Mouse (Mus musculus) embryonic facial prominence, embryonic 11.5 days (tissue): ENCODE results near the gene Adgrl2. TPM values are rescaled to one million over a fixed set of nuclear protein-coding genes. Genes with fewer than 3 reads are reported as not detected.

Source experiments
- ATAC-seq: fragments of 200-750 bp; cut with Nextera tagmentation; replicated peaks from 2 replicates; pipeline ENCODE4 v1.8.0; 2017; ENCODE audit warnings: low read depth; ENCODE audit not compliant: insufficient number of reproducible peaks, low FRiP score, low TSS enrichment
- DNase-seq: peaks from one replicate; pipeline ENCODE4 v3.0.0-alpha.2; 2015; ENCODE audit warnings: low spot score
- H3K27ac ChIP-seq: fragments of 300-500 bp; sonication (generic); replicated peaks from 2 replicates; pipeline ENCODE4 v1.5.1; 2014; ENCODE audit warnings: mild to moderate bottlenecking, low read depth, low read length, control low read depth
- H3K27me3 ChIP-seq: fragments of 300-500 bp; sonication (generic); 2 replicates; pipeline ENCODE4 v1.6.1; 2014; ENCODE audit warnings: mild to moderate bottlenecking, low read length, moderate library complexity, mixed read lengths; ENCODE audit not compliant: control insufficient read depth, insufficient read depth
- H3K36me3 ChIP-seq: fragments of 300-500 bp; sonication (generic); replicated peaks from 2 replicates; pipeline ENCODE4 v1.6.1; 2014; ENCODE audit warnings: low read depth, mild to moderate bottlenecking, low read length, moderate library complexity, mixed read lengths; ENCODE audit not compliant: control insufficient read depth, insufficient read depth
- H3K4me1 ChIP-seq: fragments of 300-500 bp; sonication (generic); 2 replicates; pipeline ENCODE4 v1.6.1; 2014; ENCODE audit warnings: low read length, mixed read lengths; ENCODE audit not compliant: control insufficient read depth, insufficient read depth
- H3K4me2 ChIP-seq: fragments of 300-500 bp; sonication (generic); 2 replicates; pipeline ENCODE4 v1.6.1; 2014; ENCODE audit warnings: low read depth, mild to moderate bottlenecking, control low read depth, low read length, moderate library complexity
- H3K4me3 ChIP-seq: fragments of 300-500 bp; sonication (generic); 2 replicates; pipeline ENCODE4 v1.5.1; 2014; ENCODE audit warnings: low read depth, low read length, control low read depth
- H3K9ac ChIP-seq: fragments of 300-500 bp; sonication (generic); replicated peaks from 2 replicates; pipeline ENCODE4 v1.6.1; 2014; ENCODE audit warnings: mild to moderate bottlenecking, control low read depth, low read length
- H3K9me3 ChIP-seq: fragments of 300-500 bp; sonication (generic); replicated peaks from 2 replicates; pipeline ENCODE4 v1.6.1; 2016; ENCODE audit warnings: mild to moderate bottlenecking, low read length, inconsistent platforms, mixed read lengths; ENCODE audit not compliant: control insufficient read depth
- WGBS: fragments of 180-500 bp; shearing (Covaris S2); extraction: QIAGEN DNeasy Blood & Tissue Kit; methylation state at CpG from one replicate; pipeline ENCODE4 v1.1.7; 2014; 5-methylcytosine and 5-hydroxymethylcytosine counted together
- polyA plus RNA-seq: library from polyadenylated mRNA; unstranded; fragments of >200 nt; fragmentation: Nextera tagmentation; extraction: Ambion mirVana; gene quantifications from 2 replicates; pipeline ENCODE4 v1.2.1, GENCODE M21; 2014

Adgrl2 gene
- polyA plus RNA-seq, 1 experiment from 2014 or later: 113 TPM

- no peak overlapping the region for H3K9ac ChIP-seq
- H3K36me3 ChIP-seq: no peaks in the 10 kb centered on the region; the same call in 1 of the 2 replicates
- peaks cover 7% of the 10 kb centered on the region for H3K4me1 ChIP-seq
- no peak overlapping the region for H3K4me3 ChIP-seq
- WGBS: 68% methylated on average over 7 of the region's 7 CpGs
- no peaks in the 10 kb centered on the region for H3K27me3 ChIP-seq
- ATAC-seq (no peak), DNase-seq (no peak)
- H3K27ac ChIP-seq: no peak overlapping the region
- no peaks in the 10 kb centered on the region for H3K9me3 ChIP-seq
- no peak overlapping the region for H3K4me2 ChIP-seq
Measured at GRCm38 (mm10) chr3:148956887-148957286, 33.5 kb downstream of the Adgrl2 start.

DNA sequence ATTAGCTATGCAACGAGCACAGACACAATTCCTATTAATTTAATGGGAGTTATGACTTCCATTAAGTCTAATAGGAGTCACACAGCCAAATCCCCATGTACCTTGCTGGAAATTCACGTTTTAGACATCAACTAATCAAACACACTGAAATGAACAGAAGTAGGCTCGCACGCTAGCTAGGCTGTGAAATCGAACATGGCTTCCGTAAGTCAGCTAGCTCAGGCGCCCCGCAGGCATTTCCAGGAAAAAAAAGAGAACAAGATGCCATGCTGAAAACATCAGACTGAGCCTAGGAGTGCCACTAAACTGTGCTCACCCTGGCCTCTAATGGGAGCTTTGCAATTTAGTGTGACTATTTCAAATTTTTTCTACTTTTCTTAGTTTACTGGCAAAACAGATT is 40.6 kb downstream of the Adgrl2 start:
- H3K9me3 ChIP-seq: no peaks in the 10 kb centered on the region
- no peak overlapping the region for H3K9ac ChIP-seq
- DNase-seq (peak; percentile 35), ATAC-seq (no peak)
- 62% methylated on average over 8 of the region's 8 CpGs for WGBS
- no peaks in the 10 kb centered on the region for H3K4me1 ChIP-seq
- H3K4me2 ChIP-seq: no peak overlapping the region
- no peaks in the 10 kb centered on the region; the same call in 1 of the 2 replicates for H3K36me3 ChIP-seq
- H3K27me3 ChIP-seq: no peaks in the 10 kb centered on the region
- no peak overlapping the region for H3K4me3 ChIP-seq
- H3K27ac ChIP-seq: no peak overlapping the region

GRCm38 (mm10) chr3:148947805-148948405 is 42.5 kb downstream of the Adgrl2 start:
- H3K36me3 ChIP-seq: no peaks in the 10 kb centered on the region; the same call in 1 of the 2 replicates
- 70% methylated on average over 9 of the region's 9 CpGs for WGBS
- ATAC-seq: no peak

DNA sequence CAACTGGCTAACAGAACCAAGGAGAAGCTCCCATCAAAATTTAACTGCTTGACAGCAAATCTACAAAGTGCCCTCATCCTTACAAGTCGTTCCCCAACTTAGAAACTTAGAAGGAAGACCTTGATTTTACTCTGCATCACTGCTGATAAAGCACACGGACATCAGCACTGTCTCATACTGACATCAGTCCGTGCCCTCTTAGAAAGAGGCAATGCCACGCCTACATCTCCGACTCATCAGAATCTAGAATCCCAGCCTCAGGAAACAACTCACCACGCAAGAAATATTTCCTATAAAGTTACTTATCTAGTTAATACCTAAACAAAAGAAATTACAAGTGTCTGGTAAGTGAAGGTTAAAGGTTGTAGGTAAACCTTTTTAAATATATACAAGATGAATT is 43.1 kb downstream of the Adgrl2 start:
- no peak overlapping the region for H3K4me3 ChIP-seq
- no peak overlapping the region for H3K4me2 ChIP-seq
- H3K27ac ChIP-seq: no peak overlapping the region
- no peaks in the 10 kb centered on the region for H3K27me3 ChIP-seq
- no peaks in the 10 kb centered on the region for H3K36me3 ChIP-seq
- no peak for DNase-seq
- H3K9ac ChIP-seq: no peak overlapping the region
- ATAC-seq: no peak
- H3K4me1 ChIP-seq: no peaks in the 10 kb centered on the region
- 69% methylated on average over 6 of the region's 6 CpGs for WGBS
- H3K9me3 ChIP-seq: no peaks in the 10 kb centered on the region

More at GRCm38 (mm10) chr3:148947805-148948405, 42.5 kb downstream of the Adgrl2 start:
- H3K4me3 ChIP-seq: no peak overlapping the region
- no peaks in the 10 kb centered on the region for H3K9me3 ChIP-seq
- no peak overlapping the region for H3K9ac ChIP-seq
- no peaks in the 10 kb centered on the region for H3K27me3 ChIP-seq
- H3K4me2 ChIP-seq: no peak overlapping the region
- no peaks in the 10 kb centered on the region for H3K4me1 ChIP-seq
- no peak overlapping the region for H3K27ac ChIP-seq
- DNase-seq: no peak

GRCm38 (mm10) chr3:148945534-148945933 is 44.8 kb downstream of the Adgrl2 start:
- no peaks in the 10 kb centered on the region for H3K4me1 ChIP-seq
- no peak for ATAC-seq

DNA sequence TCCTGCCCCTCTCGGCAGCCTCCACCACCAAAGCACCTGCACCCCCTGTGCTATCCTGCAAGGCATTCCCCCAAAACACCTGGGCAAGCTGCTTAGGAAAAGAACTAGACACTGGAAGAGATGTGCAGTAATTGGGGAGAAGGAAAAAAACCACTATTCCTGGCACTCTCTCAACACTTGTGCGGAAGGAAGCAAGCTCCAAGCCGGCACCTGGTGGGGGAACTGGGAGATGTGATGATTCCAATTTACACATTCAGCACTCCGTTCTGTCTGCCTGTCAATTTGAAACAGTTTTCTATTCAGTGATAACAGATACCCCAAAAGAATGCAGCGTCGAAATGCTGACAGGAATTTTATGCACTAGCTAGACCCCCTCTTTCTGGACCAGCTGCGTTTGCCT is 50.9 kb downstream of the Adgrl2 start:
- no peak overlapping the region for H3K4me2 ChIP-seq
- H3K27ac ChIP-seq: no peak overlapping the region
- no peaks in the 10 kb centered on the region for H3K27me3 ChIP-seq
- ATAC-seq (no peak), DNase-seq (no peak)
- WGBS: 51% methylated on average over 7 of the region's 7 CpGs
- H3K9me3 ChIP-seq: no peaks in the 10 kb centered on the region
- H3K4me1 ChIP-seq: no peaks in the 10 kb centered on the region
- no peaks in the 10 kb centered on the region for H3K36me3 ChIP-seq
- no peak overlapping the region for H3K9ac ChIP-seq
- no peak overlapping the region for H3K4me3 ChIP-seq

More at GRCm38 (mm10) chr3:148945534-148945933, 44.8 kb downstream of the Adgrl2 start:
- no peak overlapping the region for H3K4me3 ChIP-seq
- DNase-seq: no peak
- H3K27ac ChIP-seq: no peak overlapping the region
- no peak overlapping the region for H3K4me2 ChIP-seq
- no peaks in the 10 kb centered on the region for H3K27me3 ChIP-seq
- H3K9me3 ChIP-seq: no peaks in the 10 kb centered on the region
- 34% methylated on average over 8 of the region's 8 CpGs for WGBS
- no peak overlapping the region for H3K9ac ChIP-seq
- no peaks in the 10 kb centered on the region for H3K36me3 ChIP-seq

DNA sequence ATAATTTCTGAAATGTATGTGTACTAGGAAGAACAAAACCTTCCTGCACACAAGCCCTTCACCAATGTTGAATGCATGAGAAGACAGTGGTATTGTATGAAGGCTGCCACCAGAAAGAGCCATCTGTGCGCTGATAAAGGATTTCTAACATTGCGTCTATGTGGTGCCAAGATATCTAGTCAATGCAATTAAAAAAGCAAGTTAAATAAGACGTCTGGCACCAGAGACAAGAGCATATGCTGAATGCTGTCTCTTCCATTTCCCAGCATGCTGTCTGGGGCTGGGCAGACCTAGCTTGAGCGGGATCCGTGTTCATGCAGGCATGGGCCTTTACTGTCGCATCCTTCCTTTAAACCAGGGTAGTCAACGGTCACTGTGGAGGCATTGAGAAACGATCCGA is 55.3 kb downstream of the Adgrl2 start:
- Histone ChIP-seq H3K4me1 (no peaks in the 10 kb centered on the region), H3K9ac (no peak overlapping the region), H3K4me3 (no peak overlapping the region), H3K36me3 (no peaks in the 10 kb centered on the region), H3K4me2 (no peak overlapping the region), H3K27ac (no peak overlapping the region), H3K9me3 (no peaks in the 10 kb centered on the region), H3K27me3 (no peaks in the 10 kb centered on the region)
- DNase-seq: no peak
- WGBS: 93% methylated on average over 9 of the region's 9 CpGs
- ATAC-seq: no peak

DNA sequence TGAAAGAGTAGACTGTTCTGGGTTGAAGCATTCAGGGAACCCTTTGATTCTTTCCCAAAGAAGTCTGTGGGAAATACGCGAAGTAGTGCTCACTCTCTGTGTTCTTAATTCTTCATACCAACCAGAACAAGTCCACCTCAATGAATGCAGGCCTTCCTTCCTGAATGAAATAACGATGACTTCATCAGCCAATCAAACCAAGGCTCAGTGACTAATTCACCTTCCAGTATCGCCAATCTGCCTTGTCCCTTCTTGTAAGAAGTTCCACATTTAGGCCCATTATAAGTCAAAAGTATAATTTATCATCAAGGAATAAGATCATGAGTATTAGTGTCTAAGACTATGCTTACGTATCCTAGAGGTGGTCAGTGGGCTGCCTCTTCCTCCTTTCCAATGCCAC is 56.1 kb downstream of the Adgrl2 start:
- Histone ChIP-seq H3K4me2 (no peak overlapping the region), H3K27ac (no peak overlapping the region), H3K9me3 (no peaks in the 10 kb centered on the region), H3K27me3 (no peaks in the 10 kb centered on the region), H3K4me1 (no peaks in the 10 kb centered on the region), H3K9ac (no peak overlapping the region), H3K36me3 (no peaks in the 10 kb centered on the region), H3K4me3 (no peak overlapping the region)
- ATAC-seq (no peak), DNase-seq (no peak)
- 91% methylated on average over 5 of the region's 5 CpGs for WGBS
